Mouse (Mus musculus) olfactory bulb, adult 2 months (tissue): ENCODE data around the gene Irf1. TPM values are rescaled to one million over a fixed set of nuclear protein-coding genes. Genes with fewer than 3 reads are reported as not detected.

Experiments
- H3K27ac ChIP-seq: fragments of 200-500 bp; 2 replicates; pipeline ENCODE4 v1.5.1; 2012; ENCODE audit warnings: low read depth, low read length; ENCODE audit not compliant: insufficient read depth
- H3K4me1 ChIP-seq: fragments of 200-500 bp; 2 replicates; pipeline ENCODE4 v1.6.1; 2012; ENCODE audit warnings: low read length; ENCODE audit not compliant: control insufficient read depth, insufficient read depth
- H3K4me3 ChIP-seq: fragments of 200-500 bp; 2 replicates; pipeline ENCODE4 v1.5.1; 2012; ENCODE audit warnings: mild to moderate bottlenecking, low read depth, low read length, moderate library complexity; ENCODE audit not compliant: insufficient read depth
- CTCF ChIP-seq: fragments of 200-500 bp; IDR thresholded peaks from 2 replicates; pipeline ENCODE4 v1.5.1; 2012; ENCODE audit warnings: low read depth, mild to moderate bottlenecking, low read length, moderate library complexity; ENCODE audit not compliant: insufficient read depth
- POLR2A ChIP-seq: fragments of 200-500 bp; IDR thresholded peaks from 2 replicates; pipeline ENCODE4 v1.6.1; 2012; ENCODE audit warnings: mild to moderate bottlenecking, low read depth, low read length, moderate library complexity; ENCODE audit not compliant: insufficient read depth
- WGBS: fragments of 180-500 bp; shearing (Covaris S2); methylation state at CpG from one replicate; pipeline ENCODE4 v1.1.7; 2018; 5-methylcytosine and 5-hydroxymethylcytosine counted together
- polyA plus RNA-seq: library from polyadenylated mRNA; stranded (reverse); fragments of >200 nt; gene quantifications from 2 replicates; pipeline ENCODE4 v1.2.4, GENCODE M21; 2012; ENCODE audit warnings: low replicate concordance; ENCODE audit not compliant: missing spikeins, insufficient read depth, insufficient read length

Irf1 gene
- polyA plus RNA-seq, 1 experiment = not detected

DNA sequence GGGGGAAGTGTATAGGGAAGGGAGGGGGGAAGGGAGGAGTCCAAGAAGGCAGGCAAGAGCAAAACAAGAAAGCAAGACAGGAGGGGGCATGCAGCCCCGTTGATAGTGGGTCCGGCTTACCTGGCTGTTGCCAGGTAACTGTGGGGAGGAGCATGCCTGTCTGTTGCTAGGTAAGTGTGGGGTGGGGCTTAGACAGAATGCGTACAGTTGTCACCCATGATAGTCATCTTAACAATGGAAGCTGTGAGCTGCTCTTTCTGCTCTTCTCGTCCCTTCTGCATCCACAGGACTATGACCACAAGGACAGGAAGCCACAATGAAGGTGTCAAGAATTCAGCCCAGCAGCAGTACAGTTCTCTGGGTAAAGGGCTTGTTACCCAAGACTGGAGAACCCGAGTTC, 40.3 kb downstream of the Irf1 start:
- TF ChIP-seq CTCF = no peak
- TF ChIP-seq POLR2A = no peak
- WGBS = 79% methylated on average over 5 of the region's 5 CpGs
- Histone ChIP-seq H3K4me1 (peaks cover 5% of the 10 kb centered on the region), H3K27ac (no peak overlapping the region), H3K4me3 (no peak overlapping the region)

DNA sequence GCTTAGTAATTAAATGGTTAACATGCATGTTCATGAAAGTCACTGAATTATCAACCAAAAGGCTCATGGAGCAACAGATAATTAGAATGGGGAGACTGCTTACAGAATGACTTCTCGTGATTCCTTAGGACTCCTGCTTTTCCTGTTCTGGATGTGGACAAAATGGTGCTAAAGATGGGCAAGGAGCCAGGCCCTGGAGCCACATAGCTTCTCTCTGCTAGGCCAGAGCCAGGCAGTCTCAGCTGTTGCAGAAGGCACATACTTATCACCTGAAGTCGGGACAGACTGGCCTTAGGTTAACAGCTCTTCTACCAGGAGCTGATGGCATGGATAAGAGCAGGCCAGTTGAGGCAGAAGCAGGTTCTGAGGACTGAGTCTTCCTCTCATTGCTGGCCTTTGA, 40.9 kb downstream of the Irf1 start:
- H3K4me3 ChIP-seq = no peak overlapping the region
- no peak for TF ChIP-seq POLR2A
- no peak for TF ChIP-seq CTCF
- H3K4me1 ChIP-seq = peaks cover 2% of the 10 kb centered on the region
- 73% methylated on average over 2 of the region's 2 CpGs for WGBS
- H3K27ac ChIP-seq = no peak overlapping the region

GRCm38 (mm10) chr11:53811312-53811711, 41.5 kb downstream of the Irf1 start:
- no peak overlapping the region for H3K4me3 ChIP-seq
- TF ChIP-seq POLR2A (no peak), CTCF (no peak)
- WGBS = 93% methylated on average over 3 of the region's 3 CpGs
- no peaks in the 10 kb centered on the region for H3K4me1 ChIP-seq
- no peak overlapping the region for H3K27ac ChIP-seq

DNA sequence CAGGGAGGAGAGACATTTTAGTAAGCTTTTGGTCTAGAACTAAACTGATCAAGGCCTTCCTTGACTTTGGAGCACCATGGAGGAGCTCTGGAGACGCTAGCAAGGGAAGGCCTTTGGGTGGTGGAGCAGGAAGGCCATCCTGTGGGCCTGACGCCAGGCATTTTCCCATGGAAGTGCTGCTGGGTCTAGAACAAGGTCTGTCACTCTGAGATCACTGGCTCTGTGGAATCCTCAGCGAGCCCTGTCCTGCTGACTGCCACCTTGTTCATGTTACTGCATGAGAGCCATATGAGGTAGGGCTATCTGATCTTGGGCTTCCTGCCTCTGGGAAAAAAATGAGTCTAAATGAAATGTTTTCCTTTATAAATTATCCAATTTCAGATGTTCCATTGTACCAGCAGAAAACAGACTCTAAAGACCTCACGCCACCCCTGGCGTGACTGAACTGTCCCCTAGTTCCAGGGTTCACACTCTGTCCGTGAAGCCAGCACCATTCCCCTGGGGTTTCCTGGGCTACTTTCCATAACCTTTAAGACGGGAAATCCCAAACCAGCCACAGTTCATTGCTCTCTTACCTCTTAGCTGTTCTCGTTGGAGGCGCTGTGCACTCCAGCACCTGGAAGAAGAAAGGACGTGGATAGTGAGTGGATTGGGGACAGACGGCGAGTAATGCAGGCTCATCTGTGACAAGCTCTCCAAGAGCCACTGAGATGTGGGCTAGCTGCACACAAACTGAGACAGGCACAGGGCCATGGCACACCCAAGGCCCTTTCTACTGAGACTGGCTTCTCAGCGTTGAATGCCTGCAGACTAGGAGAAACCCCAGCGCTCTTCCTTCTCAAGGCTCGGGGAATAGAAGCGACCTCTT, 43.4 kb downstream of the Irf1 start:
- H3K4me3 ChIP-seq = no peak overlapping the region
- no peak for TF ChIP-seq POLR2A
- TF ChIP-seq CTCF = no peak
- no peaks in the 10 kb centered on the region for H3K4me1 ChIP-seq
- 90% methylated on average over 16 of the region's 16 CpGs for WGBS
- no peak overlapping the region for H3K27ac ChIP-seq

GRCm38 (mm10) chr11:53814810-53815209, 45.0 kb downstream of the Irf1 start:
- no peaks in the 10 kb centered on the region for H3K4me1 ChIP-seq
- H3K4me3 ChIP-seq = no peak overlapping the region
- TF ChIP-seq POLR2A = no peak
- TF ChIP-seq CTCF = no peak
- WGBS = 61% methylated on average over 3 of the region's 3 CpGs
- no peak overlapping the region for H3K27ac ChIP-seq

DNA sequence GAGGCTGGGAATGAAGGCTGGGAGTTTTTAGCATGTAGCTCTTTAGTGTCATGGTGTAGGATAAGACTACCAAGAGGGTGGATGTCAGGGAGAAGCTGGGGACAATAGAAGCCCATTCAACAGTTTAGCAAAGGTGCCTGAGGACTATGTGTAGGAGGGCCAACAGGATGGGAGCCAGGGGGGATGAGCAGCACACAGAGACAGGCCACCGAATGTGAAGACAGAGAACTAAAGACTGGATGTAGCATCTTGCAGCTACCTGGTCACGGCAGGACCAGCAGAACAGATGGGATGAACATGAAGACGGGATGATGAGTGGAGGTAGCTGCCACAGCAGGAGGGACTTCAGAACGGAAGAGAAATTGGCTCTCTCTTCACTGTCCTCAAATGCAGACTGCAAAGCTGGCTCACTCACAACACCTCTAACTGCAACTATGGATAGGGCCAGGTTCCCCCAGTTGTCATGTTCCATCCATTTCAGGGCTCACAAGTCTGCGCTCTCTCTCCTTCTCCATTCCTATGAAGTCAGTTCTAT, 47.1 kb downstream of the Irf1 start:
- Histone ChIP-seq H3K27ac (no peak overlapping the region), H3K4me3 (no peak overlapping the region), H3K4me1 (no peaks in the 10 kb centered on the region)
- 94% methylated on average over 5 of the region's 5 CpGs for WGBS
- TF ChIP-seq POLR2A (no peak), CTCF (no peak)

DNA sequence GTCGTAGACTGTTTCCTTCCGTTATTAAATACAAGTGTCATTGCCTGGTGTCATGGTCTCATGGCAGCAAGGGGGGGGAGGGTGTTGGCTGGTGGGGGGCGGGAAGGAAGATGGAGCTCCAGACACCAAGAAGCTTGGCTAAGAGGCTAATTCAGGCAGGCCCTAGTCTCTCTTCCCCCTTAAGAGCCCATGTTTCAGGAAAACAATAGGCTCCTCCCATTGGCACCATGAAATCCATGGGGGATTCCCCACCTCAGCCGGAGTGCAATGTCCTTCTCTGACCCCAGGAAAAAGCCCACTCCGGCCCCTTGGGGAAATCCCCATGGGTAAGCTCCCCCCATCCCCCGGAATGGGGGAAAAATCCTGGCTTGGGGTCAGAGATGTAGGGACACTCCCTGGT, 49.0 kb downstream of the Irf1 start:
- Histone ChIP-seq H3K4me1 (no peaks in the 10 kb centered on the region), H3K27ac (no peak overlapping the region)
- WGBS = 67% methylated on average over 6 of the region's 6 CpGs

GRCm38 (mm10) chr11:53819511-53819910, 49.7 kb downstream of the Irf1 start:
- TF ChIP-seq POLR2A (no peak), CTCF (no peak)
- 93% methylated on average over 6 of the region's 6 CpGs for WGBS
- H3K4me1 ChIP-seq = no peaks in the 10 kb centered on the region

More for the DNA sequence above, 49.0 kb downstream of the Irf1 start:
- H3K4me3 ChIP-seq = no peak overlapping the region
- TF ChIP-seq POLR2A = no peak
- TF ChIP-seq CTCF = no peak

GRCm38 (mm10) chr11:53820516-53821170, 50.8 kb downstream of the Irf1 start:
- TF ChIP-seq POLR2A (no peak), CTCF (no peak)
- Histone ChIP-seq H3K4me3 (no peak overlapping the region), H3K27ac (no peak overlapping the region), H3K4me1 (no peaks in the 10 kb centered on the region)
- 96% methylated on average over 13 of the region's 13 CpGs for WGBS

More at GRCm38 (mm10) chr11:53819511-53819910, 49.7 kb downstream of the Irf1 start:
- no peak overlapping the region for H3K4me3 ChIP-seq
- H3K27ac ChIP-seq = no peak overlapping the region
